Mouse (Mus musculus): ENCODE results near the gene Wdr75.

DNA sequence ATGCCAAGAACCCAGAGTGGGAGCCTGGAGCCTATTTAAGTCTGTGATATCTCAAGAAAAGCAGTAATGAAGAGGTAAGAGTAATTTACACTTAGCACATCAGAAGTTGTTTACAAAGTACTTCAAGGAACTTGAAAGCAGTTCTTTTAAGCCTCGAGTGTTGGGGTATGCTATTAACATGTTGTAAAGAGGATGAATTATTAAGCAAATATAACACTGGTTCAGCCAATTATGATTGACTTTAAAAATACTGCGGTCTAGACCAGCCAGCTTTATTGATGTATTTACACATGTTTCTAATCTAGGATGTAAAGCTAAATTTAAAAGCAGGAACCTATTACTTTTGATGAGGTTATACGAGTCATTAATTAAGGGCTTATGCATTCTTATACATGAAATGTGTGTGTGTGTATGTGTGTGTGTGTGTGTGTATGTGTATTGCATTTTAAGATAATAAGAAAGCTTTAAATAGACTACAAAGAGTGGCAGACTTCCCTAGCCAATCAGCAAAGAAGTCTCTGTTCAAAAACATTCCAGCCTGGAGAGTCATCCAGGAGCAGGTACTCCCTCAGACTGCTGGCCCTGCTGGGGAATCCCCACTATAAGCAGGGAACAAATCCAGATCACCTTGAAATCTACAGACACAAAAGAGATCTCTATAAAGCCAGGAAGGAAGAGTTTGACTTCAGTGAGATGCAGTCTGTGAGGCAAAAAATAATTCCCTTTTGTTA, 71.5 kb downstream of the Wdr75 start:
- TF ChIP-seq CTCF (IDR thresholded peaks at IDR 0.05; ENCODE audit: insufficient read depth, low read length): no peak
- no peak for TF ChIP-seq POLR2A (IDR thresholded peaks at IDR 0.05; ENCODE audit: borderline replicate concordance, extremely low read depth, low read depth, low read length)

All from lung, adult 2 months (tissue).